Mouse (Mus musculus) forebrain, embryonic 14.5 days (tissue): ENCODE data around the gene Cdkl2. TPM values are rescaled to one million over a fixed set of nuclear protein-coding genes. Genes with fewer than 3 reads are reported as not detected.

Source experiments
- ATAC-seq: fragments of 200-750 bp; cut with Nextera tagmentation; 2 replicates; pipeline ENCODE4 v1.8.0; 2017; ENCODE audit warnings: mild to moderate bottlenecking, moderate library complexity
- DNase-seq: peaks from one replicate; pipeline ENCODE4 v3.0.0-alpha.2; 2015; ENCODE audit warnings: low spot score
- H3K27ac ChIP-seq: fragments of 300-500 bp; sonication (generic); 2 replicates; pipeline ENCODE4 v1.5.1; 2014; ENCODE audit warnings: low read depth, mild to moderate bottlenecking, control low read depth, low read length, moderate library complexity
- H3K27me3 ChIP-seq: fragments of 300-500 bp; sonication (generic); replicated peaks from 2 replicates; pipeline ENCODE4 v1.6.1; 2014; ENCODE audit warnings: low read length, control low read depth, mixed read lengths; ENCODE audit not compliant: control insufficient read depth, insufficient read depth
- H3K36me3 ChIP-seq: fragments of 300-500 bp; sonication (generic); 2 replicates; pipeline ENCODE4 v1.6.1; 2014; ENCODE audit warnings: low read length, control low read depth; ENCODE audit not compliant: control insufficient read depth, insufficient read depth
- H3K4me1 ChIP-seq: fragments of 300-500 bp; sonication (generic); 2 replicates; pipeline ENCODE4 v1.6.1; 2014; ENCODE audit warnings: antibody characterized with exemption, low read length, control low read depth; ENCODE audit not compliant: control insufficient read depth, insufficient read depth
- H3K4me2 ChIP-seq: fragments of 300-500 bp; sonication (generic); 2 replicates; pipeline ENCODE4 v1.6.1; 2014; ENCODE audit warnings: mild to moderate bottlenecking, control low read depth, low read length
- H3K4me3 ChIP-seq: fragments of 300-500 bp; sonication (generic); 2 replicates; pipeline ENCODE4 v1.5.1; 2014; ENCODE audit warnings: low read depth, low read length, control low read depth
- H3K9ac ChIP-seq: fragments of 300-500 bp; sonication (generic); 2 replicates; pipeline ENCODE4 v1.6.1; 2014; ENCODE audit warnings: mild to moderate bottlenecking, low read length, control low read depth, moderate library complexity
- H3K9me3 ChIP-seq: fragments of 300-500 bp; sonication (generic); replicated peaks from 2 replicates; pipeline ENCODE4 v1.6.1; 2016; ENCODE audit warnings: low read length, control low read depth, mixed read lengths; ENCODE audit not compliant: control insufficient read depth
- WGBS: fragments of 180-500 bp; shearing (Covaris S2); extraction: QIAGEN DNeasy Blood & Tissue Kit; methylation state at CpG from one replicate; pipeline ENCODE4 v1.1.7; 2014; 5-methylcytosine and 5-hydroxymethylcytosine counted together
- polyA plus RNA-seq: library from polyadenylated mRNA; unstranded; fragments of >200 nt; fragmentation: Nextera tagmentation; extraction: Ambion mirVana; gene quantifications from 2 replicates; pipeline ENCODE4 v1.2.1, GENCODE M21; 2014

Gene Cdkl2
- 3.9 and 7.6 TPM in 2 replicates for polyA plus RNA-seq

- Histone ChIP-seq H3K4me3 (peak within 1 kb of the TSS; percentile 69), H3K9me3 (no peaks in the 10 kb centered on the region), H3K36me3 (no peaks in the 10 kb centered on the region), H3K4me1 (peaks cover 3% of the 10 kb centered on the region; the same call in 1 of the 2 replicates), H3K9ac (peak within 1 kb of the TSS; percentile 61), H3K27ac (no peak within 1 kb of the TSS), H3K4me2 (peak within 1 kb of the TSS; percentile 99), H3K27me3 (0 out of 2 replicates have a peak, but pooled peaks cover 4% of the 10 kb centered on the region)
- ATAC-seq (no peak), DNase-seq (no peak)
- 76% methylated on average over 4 of the region's 4 CpGs for WGBS
Measured at GRCm38 (mm10) chr5:92043783-92044182, at the start of gene Cdkl2. Gene Cdkl2 (minus strand): TSS chr5:92043883.

GRCm38 (mm10) chr5:92087469-92087868, 43.8 kb upstream of the Cdkl2 start:
- Histone ChIP-seq H3K27ac (no peak overlapping the region), H3K4me2 (no peak overlapping the region), H3K4me3 (no peak overlapping the region), H3K36me3 (no peaks in the 10 kb centered on the region), H3K9me3 (no peaks in the 10 kb centered on the region), H3K9ac (no peak overlapping the region), H3K4me1 (no peaks in the 10 kb centered on the region), H3K27me3 (no peaks in the 10 kb centered on the region)
- WGBS = 86% methylated on average over 4 of the region's 4 CpGs
- ATAC-seq (no peak), DNase-seq (no peak)

- WGBS = 87% methylated on average over 7 of the region's 7 CpGs
- no peak for ATAC-seq
- no peak overlapping the region for H3K9ac ChIP-seq
- no peaks in the 10 kb centered on the region for H3K9me3 ChIP-seq
- H3K4me2 ChIP-seq = no peak overlapping the region
- H3K4me3 ChIP-seq = no peak overlapping the region
- no peaks in the 10 kb centered on the region for H3K36me3 ChIP-seq
- H3K27me3 ChIP-seq = no peaks in the 10 kb centered on the region
- H3K27ac ChIP-seq = no peak overlapping the region
- DNase-seq = no peak
- H3K4me1 ChIP-seq = peaks cover 13% of the 10 kb centered on the region
Measured at GRCm38 (mm10) chr5:92085821-92086550, 42.3 kb upstream of the Cdkl2 start.

GRCm38 (mm10) chr5:92085246-92085645, 41.6 kb upstream of the Cdkl2 start:
- Histone ChIP-seq H3K4me3 (no peak overlapping the region), H3K4me1 (peaks cover 20% of the 10 kb centered on the region), H3K27ac (no peak overlapping the region), H3K9ac (no peak overlapping the region), H3K9me3 (no peaks in the 10 kb centered on the region), H3K27me3 (no peaks in the 10 kb centered on the region), H3K4me2 (no peak overlapping the region), H3K36me3 (no peaks in the 10 kb centered on the region)
- no peak for ATAC-seq
- 77% methylated on average over 4 of the region's 4 CpGs for WGBS
- no peak for DNase-seq

- DNase-seq = peak; percentile 99
- H3K9me3 ChIP-seq = no peaks in the 10 kb centered on the region
- no peaks in the 10 kb centered on the region for H3K36me3 ChIP-seq
- under 1% methylated on average over 65 of the region's 65 CpGs for WGBS
- ATAC-seq = peak; percentile 98
- H3K27ac ChIP-seq = peak within 1 kb of the TSS; percentile 99
- H3K4me3 ChIP-seq = peak within 1 kb of the TSS; percentile 97
- H3K4me1 ChIP-seq = peaks cover 20% of the 10 kb centered on the region
- no peaks in the 10 kb centered on the region for H3K27me3 ChIP-seq
- peak within 1 kb of the TSS; percentile 64 for H3K4me2 ChIP-seq
- peak within 1 kb of the TSS; percentile 97 for H3K9ac ChIP-seq
Measured at GRCm38 (mm10) chr5:92083417-92084038, 39.8 kb upstream of the Cdkl2 start, which contains the start of gene G3bp2. Gene G3bp2 (minus strand): TSS chr5:92083719.

GRCm38 (mm10) chr5:92082821-92083401, 39.2 kb upstream of the Cdkl2 start:
- Histone ChIP-seq H3K4me2 (peak overlapping the region; percentile 64), H3K36me3 (no peaks in the 10 kb centered on the region), H3K9me3 (no peaks in the 10 kb centered on the region), H3K4me3 (peak overlapping the region; percentile 97), H3K27ac (peak overlapping the region; percentile 99), H3K4me1 (peaks cover 20% of the 10 kb centered on the region), H3K9ac (peak overlapping the region; percentile 97), H3K27me3 (no peaks in the 10 kb centered on the region)
- WGBS = under 1% methylated on average over 54 of the region's 55 CpGs
- ATAC-seq (peak; percentile 67; the same call in 1 of the 2 replicates), DNase-seq (peak; percentile 67)

GRCm38 (mm10) chr5:92081326-92081725, 37.6 kb upstream of the Cdkl2 start:
- Histone ChIP-seq H3K4me3 (peak overlapping the region; percentile 97; the same call in 1 of the 2 replicates), H3K4me1 (peaks cover 20% of the 10 kb centered on the region), H3K9ac (peak overlapping the region; percentile 97; the same call in 1 of the 2 replicates), H3K4me2 (peak overlapping the region; percentile 64), H3K9me3 (no peaks in the 10 kb centered on the region), H3K27ac (no peak overlapping the region), H3K36me3 (no peaks in the 10 kb centered on the region), H3K27me3 (no peaks in the 10 kb centered on the region)
- 75% methylated on average over 3 of the region's 3 CpGs for WGBS
- ATAC-seq = no peak
- DNase-seq = no peak

GRCm38 (mm10) chr5:92080400-92080799, 36.7 kb upstream of the Cdkl2 start:
- Histone ChIP-seq H3K4me2 (no peak overlapping the region), H3K4me3 (no peak overlapping the region), H3K27me3 (no peaks in the 10 kb centered on the region), H3K9me3 (no peaks in the 10 kb centered on the region), H3K36me3 (no peaks in the 10 kb centered on the region), H3K27ac (no peak overlapping the region), H3K9ac (no peak overlapping the region), H3K4me1 (peaks cover 20% of the 10 kb centered on the region)
- DNase-seq = no peak
- WGBS = 81% methylated on average over 1 of the region's 1 CpGs
- no peak for ATAC-seq
